Mouse (Mus musculus): ENCODE data around the gene Olfr1395. TPM values are rescaled to one million over a fixed set of nuclear protein-coding genes. Genes with fewer than 3 reads are reported as not detected.

The Olfr1395 gene
- total and polyA plus RNA-seq, 3 experiments = not detected

GRCm38 (mm10) chr11:49111000-49111399, 31.1 kb upstream of the Olfr1395 start:
- Histone ChIP-seq H3K4me1 (ENCODE audit: control insufficient read depth in 1 of 2, insufficient read depth in 2 of 2, low read length in 2 of 2) (no peaks in the 10 kb centered on the region), H3K36me3 (ENCODE audit: control insufficient read depth in 1 of 2, insufficient read depth in 2 of 2, low read length in 2 of 2) (no peaks in the 10 kb centered on the region), H3K9me3 (replicated peaks; ENCODE audit: insufficient read depth, low read length) (no peaks in the 10 kb centered on the region), H3K79me2 (ENCODE audit: control insufficient read depth, insufficient read depth, low read length, poor library complexity) (no peaks in the 10 kb centered on the region), H3K4me3 (ENCODE audit: control insufficient read depth in 1 of 2, insufficient read depth in 1 of 2, low read depth in 2 of 2, low read length in 2 of 2) (no peak overlapping the region), H3K27me3 (ENCODE audit: control insufficient read depth in 1 of 2, insufficient read depth in 2 of 2, low read length in 2 of 2) (no peaks in the 10 kb centered on the region; a peak in 1 of 4 replicates), H3K9ac (ENCODE audit: control insufficient read depth, low read depth, low read length, poor library complexity, severe bottlenecking) (no peak overlapping the region), H3K27ac (ENCODE audit: control insufficient read depth, low read depth, low read length) (no peak overlapping the region)
- no peak for DNase-seq (ENCODE audit: low read depth, low spot score)
- TF ChIP-seq CHD1 (IDR thresholded peaks at IDR 0.05; ENCODE audit: low read depth, low read length) = no peak
- no peak for TF ChIP-seq ETS1 (IDR thresholded peaks at IDR 0.05; ENCODE audit: low read depth, low read length)
- no peak for TF ChIP-seq MXI1 (IDR thresholded peaks at IDR 0.05; ENCODE audit: low read depth, low read length)
- no peak for TF ChIP-seq EP300 (IDR thresholded peaks at IDR 0.05; ENCODE audit: low read depth in 1 of 2, low read length in 2 of 2)
- TF ChIP-seq NELFE (IDR thresholded peaks at IDR 0.05; ENCODE audit: low read depth, low read length) = no peak
- no peak for TF ChIP-seq NRF1 (IDR thresholded peaks at IDR 0.05; ENCODE audit: insufficient read depth, low read depth, low read length, poor library complexity, severe bottlenecking)
- no peak for TF ChIP-seq HCFC1 (IDR thresholded peaks at IDR 0.05; ENCODE audit: low read depth, low read length)
- no peak for TF ChIP-seq USF1 (IDR thresholded peaks at IDR 0.05; ENCODE audit: low read depth, low read length)
- TF ChIP-seq CHD2 (IDR thresholded peaks at IDR 0.05; ENCODE audit: low read length) = no peak
- no peak for TF ChIP-seq KAT2A (conservative IDR thresholded peaks at IDR 0.05; ENCODE audit: low read depth, low read length)
- no peak for TF ChIP-seq SIN3A (IDR thresholded peaks at IDR 0.05; ENCODE audit: low read length)
- TF ChIP-seq ZNF384 (IDR thresholded peaks at IDR 0.05; ENCODE audit: low read depth, low read length) = no peak
- no peak for TF ChIP-seq GABPA (IDR thresholded peaks at IDR 0.05; ENCODE audit: low read depth, low read length)
- TF ChIP-seq GATA1 (IDR thresholded peaks at IDR 0.05; ENCODE audit: low read depth, low read length) = no peak

GRCm38 (mm10) chr11:49112624-49113219, 29.4 kb upstream of the Olfr1395 start:
- H3K79me2 ChIP-seq (ENCODE audit: control insufficient read depth, insufficient read depth, low read length, poor library complexity) = no peaks in the 10 kb centered on the region
- H3K36me3 ChIP-seq (ENCODE audit: control insufficient read depth in 1 of 2, insufficient read depth in 2 of 2, low read length in 2 of 2) = no peaks in the 10 kb centered on the region
- H3K4me3 ChIP-seq (ENCODE audit: control insufficient read depth in 1 of 2, insufficient read depth in 1 of 2, low read depth in 2 of 2, low read length in 2 of 2) = no peak overlapping the region
- H3K9ac ChIP-seq (ENCODE audit: control insufficient read depth, low read depth, low read length, poor library complexity, severe bottlenecking) = no peak overlapping the region
- no peak for TF ChIP-seq POLR2AphosphoS2 (IDR thresholded peaks at IDR 0.05; ENCODE audit: low read length)
- no peak for TF ChIP-seq CHD1 (IDR thresholded peaks at IDR 0.05; ENCODE audit: low read depth, low read length)
- TF ChIP-seq TBP (IDR thresholded peaks at IDR 0.05; ENCODE audit: low read depth, low read length) = no peak
- no peak for TF ChIP-seq MAX (IDR thresholded peaks at IDR 0.05; ENCODE audit: low read length)
- TF ChIP-seq NELFE (IDR thresholded peaks at IDR 0.05; ENCODE audit: low read depth, low read length) = no peak
- no peak for TF ChIP-seq ZMIZ1 (IDR thresholded peaks at IDR 0.05; ENCODE audit: low read depth, low read length)
- no peaks in the 10 kb centered on the region for H3K9me3 ChIP-seq (replicated peaks; ENCODE audit: insufficient read depth, low read length)
- no peak for DNase-seq (ENCODE audit: low read depth, low spot score)
- H3K27ac ChIP-seq (ENCODE audit: control insufficient read depth, low read depth, low read length) = no peak overlapping the region
- no peaks in the 10 kb centered on the region for H3K4me1 ChIP-seq (ENCODE audit: control insufficient read depth in 1 of 2, insufficient read depth in 2 of 2, low read length in 2 of 2)
- H3K27me3 ChIP-seq (ENCODE audit: control insufficient read depth in 1 of 2, insufficient read depth in 2 of 2, low read length in 2 of 2) = peaks cover 0 to 2% of the 10 kb centered on the region in 2 experiments; a peak in 2 of 4 replicates
